Mouse (Mus musculus): ENCODE results near the gene Myo1g. TPM values are rescaled to one million over a fixed set of nuclear protein-coding genes. Genes with fewer than 3 reads are reported as not detected.
A peak's percentile ranks its signal among the peaks of the same experiment; 100 is the strongest.
"Not testable (repeated sequence)": the region's sequence is repeated elsewhere in the genome, so short reads cannot be mapped to it uniquely, and the experiment has no call there.

Myo1g gene
- total RNA-seq, 2 experiments from 2014 or later = 0.94 to 1.2 TPM

- DNase-seq = no peak
- intact Hi-C loops (cut with DNase I; ENCODE audit: low total_unique reads) = no loop called here
Observed at GRCm38 (mm10) chr11:6544683-6545082, 23.9 kb upstream of the Myo1g start.

- DNase-seq = no peak
- intact Hi-C loops (cut with DNase I; ENCODE audit: low total_unique reads) = no loop called here
Observed at GRCm38 (mm10) chr11:6530746-6531145, 10.0 kb upstream of the Myo1g start.

- intact Hi-C loops (cut with DNase I; ENCODE audit: low total_unique reads) = no loop called here
- no peak for DNase-seq
Observed at GRCm38 (mm10) chr11:6529961-6530360, 9.2 kb upstream of the Myo1g start.

- intact Hi-C loops (cut with DNase I; ENCODE audit: low total_unique reads) = no loop called here
- DNase-seq = peak; percentile 98
Observed at GRCm38 (mm10) chr11:6528186-6529006, 7.6 kb upstream of the Myo1g start.

- no peak for DNase-seq
- intact Hi-C loops (cut with DNase I; ENCODE audit: low total_unique reads) = no loop called here
Observed at GRCm38 (mm10) chr11:6527256-6528185, 6.8 kb upstream of the Myo1g start.

GRCm38 (mm10) chr11:6526526-6527255 lies 5.9 kb upstream of the Myo1g start:
- DNase-seq; intact Hi-C loops (cut with DNase I; ENCODE audit: low total_unique reads): not testable (repeated sequence)

- intact Hi-C loops (cut with DNase I; ENCODE audit: low total_unique reads) = no loop called here
Observed at GRCm38 (mm10) chr11:6525241-6525640, 4.5 kb upstream of the Myo1g start.

GRCm38 (mm10) chr11:6524880-6525238 lies 4.1 kb upstream of the Myo1g start:
- DNase-seq = no peak
- intact Hi-C loops (cut with DNase I; ENCODE audit: low total_unique reads) = no loop called here

More at GRCm38 (mm10) chr11:6525241-6525640, 4.5 kb upstream of the Myo1g start:
- no peak for DNase-seq

GRCm38 (mm10) chr11:6524165-6524879 lies 3.6 kb upstream of the Myo1g start:
- DNase-seq = no peak
- intact Hi-C loops (cut with DNase I; ENCODE audit: low total_unique reads) = no loop called here

- DNase-seq = no peak
- intact Hi-C loops (cut with DNase I; ENCODE audit: low total_unique reads) = no loop called here
Observed at GRCm38 (mm10) chr11:6523662-6524088, 2.9 kb upstream of the Myo1g start.

- intact Hi-C loops (cut with DNase I; ENCODE audit: low total_unique reads) = no loop called here
- DNase-seq = no peak
Observed at GRCm38 (mm10) chr11:6522782-6523525, 2.2 kb upstream of the Myo1g start.

- intact Hi-C loops (cut with DNase I; ENCODE audit: low total_unique reads) = no loop called here
- DNase-seq = no peak
Observed at GRCm38 (mm10) chr11:6519491-6520033, 1.2 kb downstream of the Myo1g start.

- DNase-seq = peak; percentile 61
- intact Hi-C loops (cut with DNase I; ENCODE audit: low total_unique reads) = no loop called here
Observed at GRCm38 (mm10) chr11:6514837-6515236, 5.9 kb downstream of the Myo1g start.

GRCm38 (mm10) chr11:6508269-6508876 lies 12.4 kb downstream of the Myo1g start:
- DNase-seq = no peak
- intact Hi-C loops (cut with DNase I; ENCODE audit: low total_unique reads) = no loop called here

- DNase-seq = no peak
- intact Hi-C loops (cut with DNase I; ENCODE audit: low total_unique reads) = no loop called here
Observed at GRCm38 (mm10) chr11:6506516-6506915, 14.2 kb downstream of the Myo1g start.

- DNase-seq = no peak
- intact Hi-C loops (cut with DNase I; ENCODE audit: low total_unique reads) = no loop called here
Observed at GRCm38 (mm10) chr11:6504689-6505088, 16.1 kb downstream of the Myo1g start.

GRCm38 (mm10) chr11:6504226-6504625 lies 16.5 kb downstream of the Myo1g start:
- DNase-seq = no peak
- intact Hi-C loops (cut with DNase I; ENCODE audit: low total_unique reads) = no loop called here

GRCm38 (mm10) chr11:6502506-6502905 lies 18.3 kb downstream of the Myo1g start:
- intact Hi-C loops (cut with DNase I; ENCODE audit: low total_unique reads) = no loop called here
- no peak for DNase-seq

All from gastrocnemius, postnatal 14 days (tissue).